Mouse (Mus musculus): ENCODE results near the gene Bzw1.
A peak's percentile ranks its signal among the peaks of the same experiment; 100 is the strongest.
"Not testable (repeated sequence)": the region's sequence is repeated elsewhere in the genome, so short reads cannot be mapped to it uniquely, and the experiment has no call there.

Gene Bzw1

DNA sequence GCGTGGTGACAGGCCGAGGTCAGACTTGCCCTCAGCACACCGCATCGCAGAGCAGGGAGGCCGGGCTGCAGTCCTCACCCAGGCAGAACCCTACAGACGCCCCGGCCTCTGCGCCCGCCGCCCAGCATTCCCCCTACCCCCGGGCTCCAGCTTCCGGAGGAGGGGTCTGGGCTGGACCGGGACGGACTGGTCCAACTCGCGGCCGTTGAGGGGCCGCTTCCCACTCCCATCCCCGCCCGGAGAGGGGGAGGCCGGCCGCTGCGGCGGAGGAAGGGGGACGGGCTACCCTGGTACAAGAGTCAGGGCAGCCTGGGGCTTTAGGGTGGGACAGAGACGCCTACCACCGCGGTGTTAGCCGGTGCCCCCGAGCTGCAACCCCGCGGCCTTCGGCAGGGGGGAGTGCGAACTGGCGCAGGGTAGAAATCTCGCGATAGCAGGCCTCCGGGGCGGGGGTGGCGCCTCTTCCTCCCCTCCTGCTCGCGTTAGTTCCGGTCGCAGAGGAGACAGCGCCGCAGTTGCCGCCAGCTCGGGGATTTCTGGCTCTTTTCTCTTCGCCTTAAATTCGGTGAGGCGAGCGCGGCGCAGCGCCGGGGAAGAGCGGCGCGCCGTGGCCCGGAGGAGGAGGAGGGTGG lies at the start of gene Bzw1:
TSS of gene Bzw1 (plus strand) at position 247 of the 632 bp plus-strand sequence.
- peak; percentile 95 to 96 for DNase-seq

DNA sequence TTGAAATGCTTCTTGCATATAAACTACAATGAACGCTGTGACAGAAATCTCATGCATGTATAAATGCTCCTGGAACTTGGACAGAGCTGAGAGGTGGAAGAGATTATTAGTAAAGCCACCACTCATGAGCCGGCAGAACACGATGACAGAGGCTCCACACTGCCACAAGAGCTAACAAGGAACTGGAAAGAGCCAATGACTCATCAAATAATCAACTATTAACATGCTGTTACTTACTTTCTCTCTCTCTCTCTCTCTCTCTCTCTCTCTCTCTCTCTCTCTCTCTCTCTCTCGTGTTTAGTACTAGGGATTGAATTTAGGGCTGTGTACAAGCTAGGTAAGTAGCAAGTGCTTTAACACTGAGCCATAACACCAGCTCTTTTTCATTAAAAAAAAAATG lies 48.8 kb upstream of the Bzw1 start:
- no peak for DNase-seq

DNA sequence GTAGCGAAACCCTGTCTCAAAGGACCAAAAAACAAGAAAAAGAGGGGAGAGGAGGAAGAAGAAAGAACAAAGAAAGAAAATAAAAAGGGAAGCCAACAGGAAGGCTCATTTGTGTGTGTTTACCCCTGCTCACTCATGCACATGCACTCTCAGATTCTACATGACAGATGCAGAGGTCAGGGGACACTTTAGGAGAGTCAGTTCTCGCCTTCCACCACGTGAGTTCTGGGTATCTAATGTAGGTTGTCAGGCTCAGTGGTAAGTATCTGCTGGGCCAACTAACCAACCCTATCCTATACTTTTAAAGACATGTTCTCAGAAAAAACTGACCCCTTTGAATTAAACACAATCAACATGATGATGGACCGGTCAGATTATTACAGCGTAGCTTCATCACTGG lies 48.1 kb upstream of the Bzw1 start:
- no peak for DNase-seq

DNA sequence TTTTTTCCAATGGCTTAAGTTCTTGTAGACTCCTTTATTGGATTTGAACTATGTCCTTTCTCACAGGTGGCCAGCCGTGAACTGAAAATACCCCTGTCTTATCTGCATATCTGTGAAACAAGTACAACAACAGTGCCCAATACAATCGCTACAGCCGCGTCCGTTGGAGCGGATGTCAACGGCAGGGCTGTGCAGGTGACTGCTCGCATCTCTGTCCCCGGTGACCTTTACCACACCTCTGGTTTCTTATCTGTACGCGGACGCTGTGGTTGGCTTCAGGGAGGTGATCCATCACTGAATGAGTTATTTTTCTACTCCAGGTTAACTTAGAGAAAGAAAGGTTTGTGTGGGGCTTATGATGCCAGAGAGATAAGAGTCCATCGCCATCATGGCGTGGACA lies 46.5 kb upstream of the Bzw1 start:
- DNase-seq: no peak

- DNase-seq: no peak
These were observed 44.0 kb upstream of the Bzw1 start for GRCm38 (mm10) chr1:58348712-58349111.

DNA sequence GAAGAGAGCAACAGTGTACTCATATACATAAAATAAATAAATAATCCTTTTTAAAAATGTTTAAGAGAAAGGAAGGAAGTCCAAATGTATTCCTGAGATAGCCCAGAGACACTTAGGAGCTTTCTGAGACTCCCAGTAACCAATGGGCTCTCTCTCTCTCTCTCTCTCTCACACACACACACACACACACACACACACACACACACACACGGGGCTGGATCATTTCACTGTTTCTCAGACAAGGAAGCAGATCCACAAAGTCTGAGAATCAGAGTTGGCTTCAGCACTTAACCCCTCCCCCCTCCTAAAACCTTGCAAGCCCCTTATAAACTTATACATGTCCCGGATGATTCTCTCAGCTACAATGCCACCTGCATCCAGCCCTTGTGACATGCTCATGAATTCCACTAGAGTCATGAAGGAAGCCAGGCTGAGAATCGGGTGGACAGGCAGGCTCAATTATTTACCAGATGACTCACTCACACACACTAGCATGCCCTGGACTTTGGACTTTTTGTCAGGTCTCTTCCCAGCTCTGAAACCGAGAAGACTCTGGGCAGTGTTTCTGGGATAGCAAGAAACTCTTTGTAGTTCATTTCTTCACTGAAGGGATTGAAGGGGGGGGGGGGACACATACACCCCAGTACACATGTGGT lies 39.3 kb upstream of the Bzw1 start:
- no peak for DNase-seq

DNA sequence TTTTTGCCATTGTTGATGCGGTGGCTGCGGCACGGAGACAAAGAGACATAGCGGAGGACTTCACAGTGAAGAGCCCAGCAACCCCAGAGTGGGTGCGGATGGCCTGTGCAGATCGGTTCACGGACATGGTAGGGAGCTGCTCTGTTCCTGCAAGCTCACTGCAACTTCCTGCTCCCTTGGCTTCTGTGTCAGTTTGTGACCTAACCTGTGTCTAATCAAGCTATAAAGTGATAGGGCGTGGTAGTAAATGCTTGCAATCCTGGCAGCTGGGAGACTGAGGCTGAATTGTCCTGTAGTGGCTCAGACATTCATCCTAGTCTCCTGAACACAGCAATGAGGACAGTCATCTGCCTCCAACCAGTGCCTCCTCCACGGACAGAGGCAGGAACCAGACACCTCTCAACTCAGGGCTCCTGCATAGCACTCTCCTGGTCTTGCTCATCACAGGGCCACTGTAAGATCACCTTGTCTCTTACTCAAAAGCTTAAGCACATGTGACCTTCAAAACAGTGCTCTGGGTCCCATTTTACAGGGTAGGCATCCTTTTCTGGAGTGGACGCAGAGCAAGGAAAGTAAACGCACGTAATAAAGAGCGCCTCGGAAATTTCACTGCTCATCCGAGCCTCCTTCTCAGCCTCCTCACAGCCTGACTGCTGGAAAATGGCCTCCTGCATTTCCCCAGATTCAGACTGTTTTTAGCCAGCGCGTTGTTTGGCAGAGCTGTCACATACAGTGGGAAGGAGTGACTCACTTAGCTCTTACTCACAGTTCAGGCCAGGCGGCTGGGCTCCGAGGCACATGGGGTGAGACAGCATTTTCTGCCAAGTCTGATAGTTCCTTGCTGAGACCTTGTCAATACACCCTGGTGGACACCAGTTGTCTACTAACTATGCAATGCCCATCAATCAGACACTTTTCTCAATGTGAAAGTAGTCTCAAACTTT lies 33.5 kb upstream of the Bzw1 start:
- DNase-seq: peak; percentile 41 to 64

- no peak for DNase-seq
These were observed 30.4 kb upstream of the Bzw1 start for GRCm38 (mm10) chr1:58362296-58362695.

DNA sequence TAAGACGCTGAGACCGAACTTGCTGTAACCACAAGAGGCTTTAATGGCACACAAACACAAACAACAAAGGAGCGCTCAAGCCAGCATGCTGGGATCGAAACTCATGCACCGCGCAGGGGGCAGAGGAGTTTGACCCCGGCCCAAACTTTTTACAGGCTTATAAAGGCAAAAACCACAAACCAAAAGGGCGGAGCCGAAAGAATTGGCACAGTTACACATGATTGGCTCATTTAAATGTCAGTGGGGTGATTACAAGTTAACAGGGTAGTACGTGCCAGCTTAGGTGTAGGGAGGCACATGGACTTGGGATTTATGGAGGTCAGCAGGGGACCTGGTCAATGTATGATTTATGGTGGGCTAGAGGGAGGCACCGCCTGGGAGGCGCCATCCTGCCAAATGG lies 28.1 kb upstream of the Bzw1 start:
- DNase-seq: no peak

DNA sequence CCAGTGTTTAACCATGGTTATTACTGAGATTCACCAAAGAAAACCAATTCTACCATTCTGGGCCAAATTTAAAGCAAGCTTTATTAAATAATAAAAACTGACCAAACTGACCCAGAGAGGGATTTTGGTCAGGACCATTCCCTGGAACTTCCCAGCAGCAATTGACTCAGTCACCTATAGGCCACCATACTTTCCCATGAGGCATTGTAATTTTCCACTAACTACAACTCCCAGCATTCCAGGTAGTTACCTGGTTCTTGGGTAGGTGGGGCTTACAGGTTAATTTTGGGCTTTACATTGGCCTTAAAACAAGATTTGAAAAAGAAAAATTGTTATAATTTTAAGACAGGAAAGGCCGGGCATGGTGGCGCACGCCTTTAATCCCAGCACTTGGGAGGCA lies 26.9 kb upstream of the Bzw1 start:
- no peak for DNase-seq

DNA sequence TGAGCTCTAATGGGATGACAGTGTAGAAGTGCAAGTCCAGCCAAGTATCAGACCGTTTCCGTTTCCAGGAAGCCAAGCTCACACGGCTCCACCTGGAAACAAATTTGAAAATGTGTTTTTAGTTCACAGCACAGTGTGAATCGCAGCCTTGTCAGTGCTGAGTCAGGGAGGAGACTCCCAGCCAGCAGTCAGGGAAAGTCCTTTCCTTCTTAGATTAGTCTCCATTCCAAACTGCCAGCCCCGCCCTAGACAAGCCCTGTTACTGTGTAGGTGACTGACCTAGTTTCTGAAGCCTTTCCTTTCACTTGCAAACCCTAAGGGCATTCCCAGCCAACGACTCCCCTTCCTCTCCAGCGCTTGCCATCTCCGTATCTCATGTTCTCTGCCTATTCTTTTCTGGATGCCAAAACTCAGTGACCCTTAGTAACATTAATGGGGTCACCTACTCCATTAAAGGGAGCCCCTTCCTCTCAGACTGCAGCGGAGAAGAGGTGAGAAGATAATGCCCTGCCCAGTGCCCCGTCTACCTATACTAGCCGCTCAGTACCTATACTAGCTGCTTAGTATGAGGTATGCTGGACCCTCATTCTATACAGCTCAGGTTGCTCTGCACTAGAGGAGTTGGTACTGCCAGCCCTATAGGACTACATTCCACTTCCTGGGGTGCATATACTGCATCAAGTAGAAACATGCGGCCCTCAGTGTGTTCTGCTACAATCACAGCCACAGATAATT lies 25.8 kb upstream of the Bzw1 start:
- DNase-seq: no peak

GRCm38 (mm10) chr1:58369716-58370115 lies 23.0 kb upstream of the Bzw1 start:
- DNase-seq: no peak

GRCm38 (mm10) chr1:58374266-58374665 lies 18.4 kb upstream of the Bzw1 start:
- not testable (repeated sequence) for DNase-seq

DNA sequence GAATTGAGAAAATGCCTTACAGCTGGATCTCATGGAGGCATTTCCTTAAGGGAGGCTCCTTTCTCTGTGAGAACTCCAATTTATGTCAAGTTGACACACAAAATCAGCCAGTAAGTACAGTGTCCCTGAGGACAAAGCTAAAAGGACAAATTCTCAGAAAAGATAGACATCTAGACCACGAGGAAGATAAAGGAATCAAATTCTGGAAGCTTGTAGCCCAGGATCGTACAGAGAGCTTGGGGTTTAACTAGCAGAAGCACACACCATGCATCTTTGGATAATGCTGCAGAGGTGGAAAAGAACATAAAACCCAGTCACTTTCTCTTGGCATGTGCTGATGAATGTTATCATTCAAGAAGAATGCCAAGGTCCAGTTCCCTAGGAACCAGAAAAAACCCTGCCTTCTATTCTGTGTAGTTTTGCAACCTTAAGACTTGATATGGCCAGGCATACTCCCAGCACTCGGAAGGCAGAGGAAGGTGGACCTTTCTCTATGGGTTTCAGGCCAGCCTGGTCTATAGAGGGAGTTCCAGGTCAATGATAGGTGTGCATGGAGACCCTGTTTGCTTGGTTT lies 17.0 kb upstream of the Bzw1 start:
- no peak for DNase-seq

- DNase-seq: no peak
These were observed 10.0 kb upstream of the Bzw1 start for GRCm38 (mm10) chr1:58382586-58383281.

DNA sequence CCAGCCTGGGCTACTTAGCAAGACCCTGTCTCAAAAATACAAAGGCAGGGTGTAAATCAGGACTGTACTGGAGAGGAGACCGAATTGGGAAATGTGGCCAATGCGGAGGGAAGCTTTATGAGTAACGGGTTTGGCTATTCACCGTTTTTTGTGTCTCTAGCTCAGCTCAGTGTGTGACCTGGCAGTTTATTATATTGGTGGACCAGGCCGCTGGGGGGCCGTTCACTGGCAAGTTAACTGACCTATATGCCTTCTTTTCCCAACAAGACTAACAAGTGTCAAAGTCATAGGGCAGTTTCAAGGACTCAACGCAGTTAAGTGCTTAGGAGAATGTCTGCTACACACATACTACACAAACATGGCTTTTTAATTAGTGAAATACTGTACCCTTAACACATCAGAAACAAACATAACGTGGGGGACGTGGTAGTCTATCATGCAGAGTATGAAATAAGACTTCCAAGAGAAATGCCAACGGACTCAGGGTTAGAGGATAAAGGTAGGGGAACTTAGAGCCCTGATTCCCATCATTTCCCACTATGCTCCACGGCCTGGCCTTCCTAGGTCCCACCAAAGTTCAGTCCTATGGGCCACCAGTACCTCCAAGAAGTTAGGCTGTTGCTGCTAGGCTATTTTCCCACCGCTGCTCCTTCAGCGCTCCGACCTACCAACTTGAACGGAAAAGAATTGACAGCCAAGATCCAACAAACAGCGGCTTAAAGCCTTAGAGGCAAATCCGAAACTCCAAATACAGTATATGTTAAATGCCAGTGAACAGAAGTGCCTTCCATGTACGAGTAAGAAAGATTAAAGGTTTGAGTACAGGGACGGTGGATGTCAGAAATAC lies 1.1 kb upstream of the Bzw1 start:
- DNase-seq: no peak

- no peak for DNase-seq
These were observed 438 bp upstream of the Bzw1 start for GRCm38 (mm10) chr1:58392268-58392651.

GRCm38 (mm10) chr1:58393284-58394195 lies 842 bp downstream of the Bzw1 start:
- DNase-seq: peak; percentile 65 to 72

GRCm38 (mm10) chr1:58395341-58395740 lies 2.6 kb downstream of the Bzw1 start:
- DNase-seq: no peak

DNA sequence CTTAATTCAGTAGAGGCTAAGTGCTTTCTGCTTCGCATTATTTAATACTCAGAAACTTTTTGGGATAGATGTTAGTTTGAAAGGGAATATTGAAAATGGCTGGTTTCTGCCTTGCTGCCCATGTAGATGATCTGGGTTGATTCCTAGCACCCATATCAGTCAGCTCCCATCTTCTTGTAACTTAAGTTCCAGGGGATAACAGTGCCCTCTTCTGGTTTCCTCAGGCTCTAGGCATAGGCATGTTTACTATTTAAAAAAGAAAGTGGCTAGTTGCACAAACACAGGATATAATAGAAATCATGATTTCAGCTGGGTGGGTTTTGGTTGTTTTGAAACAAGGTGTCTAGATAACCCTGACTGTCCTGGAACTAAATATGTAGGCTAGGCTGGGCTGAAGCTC lies 3.5 kb downstream of the Bzw1 start:
- DNase-seq: no peak
